Mouse (Mus musculus) 3134 (cell line): ENCODE data around the gene Dnaaf2.
A peak's percentile ranks its signal among the peaks of the same experiment; 100 is the strongest.
"Not testable (repeated sequence)": the region's sequence is repeated elsewhere in the genome, so short reads cannot be mapped to it uniquely, and the experiment has no call there.

ENCODE experiments used
- DNase-seq: peaks from one replicate; pipeline ENCODE4 v3.0.0-alpha.2; 2011; ENCODE audit warnings: low spot score; ENCODE audit not compliant: insufficient read length; ENCODE audit errors: extremely low read depth

The Dnaaf2 gene

GRCm38 (mm10) chr12:69166861-69167581 lies 31.2 kb downstream of the Dnaaf2 start:
- not testable (repeated sequence) for DNase-seq

DNA sequence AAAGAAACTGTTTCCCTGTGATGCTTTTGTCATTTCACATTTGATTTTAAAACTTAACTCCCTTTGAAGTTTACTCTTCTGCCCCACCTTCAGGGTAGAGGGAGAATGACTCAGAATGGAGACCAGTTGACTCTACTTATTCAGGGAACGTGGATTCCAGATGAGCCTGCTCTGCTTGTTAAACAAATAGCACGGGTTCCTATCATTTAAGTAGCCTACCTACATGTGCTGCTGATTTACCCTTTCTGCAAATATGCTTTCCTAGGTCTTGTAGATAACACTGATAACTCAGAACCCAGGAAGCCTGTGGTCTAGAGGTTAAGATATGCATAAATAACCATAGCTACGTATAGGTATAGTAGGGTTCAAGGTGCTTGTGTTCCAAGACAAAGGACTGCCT lies 33.3 kb downstream of the Dnaaf2 start:
- DNase-seq = no peak

- DNase-seq = not testable (repeated sequence)
Measured at GRCm38 (mm10) chr12:69163586-69163985, 34.6 kb downstream of the Dnaaf2 start.

DNA sequence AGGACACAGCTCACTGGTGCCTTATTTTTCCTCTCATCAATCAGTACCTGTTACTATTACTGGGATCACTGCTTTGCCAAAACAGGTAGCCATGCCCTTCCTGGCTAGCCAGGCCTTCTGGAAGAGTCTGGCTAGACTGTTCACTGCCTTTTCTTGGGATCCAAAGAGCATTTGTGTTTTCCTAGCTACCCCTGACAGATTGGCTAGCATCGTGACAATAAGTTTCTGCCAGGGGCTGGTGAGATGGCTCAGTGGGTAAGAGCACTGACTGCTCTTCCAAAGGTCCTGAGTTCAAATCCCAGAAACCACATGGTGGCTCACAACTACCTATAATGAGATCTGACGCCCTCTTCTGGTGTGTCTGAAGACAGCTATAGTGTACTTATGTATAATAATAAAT lies 37.6 kb downstream of the Dnaaf2 start:
- DNase-seq = not testable (repeated sequence)

GRCm38 (mm10) chr12:69159578-69159940 lies 38.7 kb downstream of the Dnaaf2 start:
- peak; percentile 79 for DNase-seq

DNA sequence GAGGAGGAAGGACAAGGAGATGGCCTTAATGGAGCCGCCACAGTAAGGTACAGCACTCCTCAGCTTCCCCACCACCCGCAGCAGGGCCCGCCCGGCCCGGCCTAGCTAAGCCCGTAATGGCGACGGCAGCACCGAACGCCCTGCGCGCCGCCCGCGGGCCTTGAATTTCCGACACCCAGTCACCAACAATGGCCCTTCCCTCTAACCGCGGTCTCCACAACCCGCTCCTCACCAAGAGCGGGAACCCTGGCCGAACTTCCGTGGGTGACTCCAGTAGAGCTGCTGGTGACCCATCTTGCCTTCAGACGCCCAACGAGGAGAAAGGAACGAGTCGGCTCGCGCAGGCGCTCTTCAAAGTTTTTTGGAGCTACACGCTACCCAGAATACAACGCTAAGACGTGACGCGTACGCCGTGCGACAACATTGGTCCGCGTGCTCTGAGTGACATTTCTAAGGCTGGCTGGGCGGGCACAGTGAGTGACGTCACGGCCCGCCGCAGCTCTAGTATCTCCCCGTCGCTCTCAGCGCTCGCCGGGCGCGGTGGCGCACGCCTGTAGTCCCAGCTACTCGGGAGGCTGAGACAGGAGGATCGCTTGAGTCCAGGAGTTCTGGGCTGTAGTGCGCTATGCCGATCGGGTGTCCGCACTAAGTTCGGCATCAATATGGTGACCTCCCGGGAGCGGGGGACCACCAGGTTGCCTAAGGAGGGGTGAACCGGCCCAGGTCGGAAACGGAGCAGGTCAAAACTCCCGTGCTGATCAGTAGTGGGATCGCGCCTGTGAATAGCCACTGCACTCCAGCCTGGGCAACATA lies 39.3 kb downstream of the Dnaaf2 start, which contains the start of gene Rps29:
Gene Rps29, minus strand, starts transcription at position 422 of the 813 bp plus-strand sequence.
- DNase-seq = peak; percentile 99

DNA sequence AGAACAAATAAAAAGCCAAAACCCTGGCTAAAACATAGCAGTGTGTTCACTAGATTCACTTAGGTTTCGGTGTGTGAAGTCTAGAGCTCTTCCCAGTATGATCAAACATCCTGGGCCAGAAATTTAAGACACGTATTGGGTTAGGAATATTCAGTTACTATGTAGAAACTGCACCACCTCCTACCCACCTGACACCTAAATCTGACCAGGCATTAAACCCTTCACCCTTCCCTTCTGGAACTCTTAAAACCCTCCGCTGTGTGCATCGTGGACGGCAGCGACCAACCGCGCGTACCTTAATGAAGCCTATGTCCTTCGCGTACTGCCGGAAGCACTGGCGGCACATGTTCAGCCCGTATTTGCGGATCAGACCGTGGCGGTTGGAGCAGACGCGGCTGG lies 39.9 kb downstream of the Dnaaf2 start:
- no peak for DNase-seq

DNA sequence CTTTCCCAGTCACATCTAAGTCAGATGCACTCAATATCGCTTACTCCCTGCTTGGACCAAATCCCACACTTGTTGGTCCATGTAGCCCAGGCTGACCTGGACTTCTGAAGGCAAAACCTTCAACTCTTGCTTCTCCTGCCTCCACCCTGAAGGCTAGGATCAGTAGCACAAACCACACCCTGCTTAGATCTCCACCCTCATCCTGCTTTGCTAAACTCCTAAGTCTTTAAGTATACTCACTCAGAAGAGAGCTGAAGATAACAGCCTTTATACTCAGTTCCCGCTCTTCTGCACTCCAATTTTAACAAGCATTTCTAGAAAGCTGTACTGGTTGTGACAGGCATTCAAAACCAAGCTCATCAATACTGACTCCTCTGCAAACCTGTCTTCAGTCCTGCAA lies 41.1 kb downstream of the Dnaaf2 start:
- DNase-seq = no peak

- no peak for DNase-seq
Measured at GRCm38 (mm10) chr12:69156436-69156835, 41.8 kb downstream of the Dnaaf2 start.

DNA sequence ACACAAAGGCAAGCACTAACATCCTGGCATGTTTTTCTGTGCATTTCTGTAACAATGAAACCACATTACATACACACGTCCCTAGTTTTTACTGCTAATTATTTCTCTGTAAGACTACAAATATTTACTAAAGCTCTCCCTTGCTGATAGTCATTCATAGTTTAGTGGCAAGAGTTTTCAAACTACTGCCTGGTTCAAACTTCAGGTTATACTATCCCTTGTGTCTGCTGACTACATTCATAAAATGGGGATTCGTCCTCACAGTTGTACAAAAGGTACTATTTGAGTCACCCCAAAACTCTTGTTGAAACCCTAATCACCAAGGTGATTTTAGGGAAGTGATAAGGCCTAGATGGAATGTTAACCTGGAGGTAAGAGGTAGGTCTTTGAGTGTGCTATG lies 42.3 kb downstream of the Dnaaf2 start:
- no peak for DNase-seq

DNA sequence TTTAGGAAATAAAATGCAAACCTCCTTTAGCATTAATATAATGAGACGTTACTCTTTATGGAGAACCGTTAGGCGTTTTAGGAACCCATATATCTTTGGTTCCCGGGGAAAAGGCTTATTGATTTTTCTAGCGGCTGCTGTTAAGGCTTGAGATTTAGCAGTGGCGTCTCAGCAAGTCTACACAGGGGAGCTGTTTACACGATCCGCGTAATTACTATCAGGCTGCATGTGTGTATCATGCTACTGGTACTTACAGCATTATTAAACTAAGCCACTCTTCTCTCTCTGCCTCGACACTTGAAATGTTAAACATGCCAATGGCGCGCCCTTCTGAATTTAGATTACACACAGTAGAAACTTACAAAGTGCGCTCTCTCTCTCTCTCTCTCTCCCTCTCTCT lies 48.2 kb downstream of the Dnaaf2 start:
- DNase-seq = no peak

GRCm38 (mm10) chr12:69147166-69147735 lies 51.0 kb downstream of the Dnaaf2 start:
- no peak for DNase-seq

- no peak for DNase-seq
Measured at GRCm38 (mm10) chr12:69143460-69143859, 54.8 kb downstream of the Dnaaf2 start.

GRCm38 (mm10) chr12:69139841-69140240 lies 58.4 kb downstream of the Dnaaf2 start:
- DNase-seq = no peak

DNA sequence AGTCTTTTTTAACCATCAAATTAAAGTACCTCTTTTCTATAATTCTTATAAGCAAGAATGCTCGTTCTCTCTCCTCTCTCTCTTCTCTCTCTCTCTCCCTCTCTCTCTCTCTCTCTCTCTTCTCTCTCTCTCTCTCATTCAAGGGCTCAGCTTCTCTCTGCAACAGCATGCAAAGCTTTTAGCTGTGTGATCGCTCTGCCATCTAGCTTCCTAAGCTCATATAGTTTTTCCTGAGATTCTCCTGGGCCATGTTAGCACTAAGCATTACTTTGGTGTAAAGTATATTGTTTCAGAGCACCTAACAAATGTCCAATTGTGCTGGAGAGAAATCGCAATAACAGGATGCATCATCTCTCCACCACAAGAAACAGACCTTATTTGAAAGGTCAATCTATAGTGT lies 59.0 kb downstream of the Dnaaf2 start:
- DNase-seq = no peak
